Mouse (Mus musculus) stomach, embryonic 16.5 days (tissue): ENCODE results near the gene Adamts12. TPM values are rescaled to one million over a fixed set of nuclear protein-coding genes. Genes with fewer than 3 reads are reported as not detected.

ENCODE experiments used
- ATAC-seq: fragments of 200-750 bp; cut with Nextera tagmentation; 2 replicates; pipeline ENCODE4 v1.8.0; 2017; ENCODE audit warnings: moderate number of reproducible peaks, moderate TSS enrichment; ENCODE audit not compliant: insufficient read depth, low FRiP score
- H3K27ac ChIP-seq: fragments of 300-500 bp; sonication (generic); 2 replicates; pipeline ENCODE4 v1.5.1; 2014; ENCODE audit warnings: low read length
- H3K27me3 ChIP-seq: fragments of 300-500 bp; sonication (generic); 2 replicates; pipeline ENCODE4 v1.6.1; 2014; ENCODE audit warnings: low read length, control low read depth, mixed read lengths; ENCODE audit not compliant: control insufficient read depth, insufficient read depth
- H3K36me3 ChIP-seq: fragments of 300-500 bp; sonication (generic); 2 replicates; pipeline ENCODE4 v1.6.1; 2014; ENCODE audit warnings: low read length; ENCODE audit not compliant: control insufficient read depth, insufficient read depth
- H3K4me1 ChIP-seq: fragments of 300-500 bp; sonication (generic); 2 replicates; pipeline ENCODE4 v1.6.1; 2014; ENCODE audit warnings: low read length, control low read depth, mixed read lengths; ENCODE audit not compliant: control insufficient read depth, insufficient read depth
- H3K4me2 ChIP-seq: fragments of 300-500 bp; sonication (generic); 2 replicates; pipeline ENCODE4 v1.6.1; 2014; ENCODE audit warnings: low read depth, low read length, mixed read lengths
- H3K4me3 ChIP-seq: fragments of 300-500 bp; sonication (generic); replicated peaks from 2 replicates; pipeline ENCODE4 v1.5.1; 2014; ENCODE audit warnings: mild to moderate bottlenecking, low read length
- H3K9ac ChIP-seq: fragments of 300-500 bp; sonication (generic); 2 replicates; pipeline ENCODE4 v1.6.1; 2014; ENCODE audit warnings: low read length
- H3K9me3 ChIP-seq: fragments of 300-500 bp; sonication (generic); replicated peaks from 2 replicates; pipeline ENCODE4 v1.6.1; 2016; ENCODE audit warnings: low read length, control low read depth; ENCODE audit not compliant: control insufficient read depth
- WGBS: fragments of 180-500 bp; shearing (Covaris S2); extraction: QIAGEN DNeasy Blood & Tissue Kit; methylation state at CpG from one replicate; pipeline ENCODE4 v1.1.7; 2014; 5-methylcytosine and 5-hydroxymethylcytosine counted together
- polyA plus RNA-seq: library from polyadenylated mRNA; unstranded; fragments of >200 nt; fragmentation: Nextera tagmentation; extraction: Ambion mirVana; gene quantifications from 2 replicates; pipeline ENCODE4 v1.2.1, GENCODE M21; 2015

Adamts12 gene
- polyA plus RNA-seq, 1 experiment from 2014 or later, result 2.8 TPM

DNA sequence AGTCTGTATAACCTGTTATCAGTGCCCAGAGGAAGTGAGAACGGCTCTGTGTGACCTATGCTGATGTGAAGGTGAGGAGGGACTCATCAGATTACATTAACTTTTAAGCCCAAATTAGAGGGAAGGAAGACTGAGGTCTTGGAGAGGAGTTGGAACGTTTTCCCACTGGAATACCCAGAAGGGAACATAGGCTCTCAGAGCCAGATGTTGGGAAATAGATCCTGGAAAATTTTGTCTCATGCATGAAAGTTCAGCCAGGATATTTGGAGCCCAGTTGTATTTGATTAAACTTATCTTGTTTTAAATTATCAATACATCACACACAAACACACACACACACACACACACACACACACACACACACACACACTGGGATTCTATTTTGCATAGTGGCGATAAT lies 140.3 kb downstream of the Adamts12 start:
- Histone ChIP-seq H3K27me3 (no peaks in the 10 kb centered on the region), H3K9me3 (no peaks in the 10 kb centered on the region)
- WGBS, result 67% methylated on average over 3 of the region's 3 CpGs

DNA sequence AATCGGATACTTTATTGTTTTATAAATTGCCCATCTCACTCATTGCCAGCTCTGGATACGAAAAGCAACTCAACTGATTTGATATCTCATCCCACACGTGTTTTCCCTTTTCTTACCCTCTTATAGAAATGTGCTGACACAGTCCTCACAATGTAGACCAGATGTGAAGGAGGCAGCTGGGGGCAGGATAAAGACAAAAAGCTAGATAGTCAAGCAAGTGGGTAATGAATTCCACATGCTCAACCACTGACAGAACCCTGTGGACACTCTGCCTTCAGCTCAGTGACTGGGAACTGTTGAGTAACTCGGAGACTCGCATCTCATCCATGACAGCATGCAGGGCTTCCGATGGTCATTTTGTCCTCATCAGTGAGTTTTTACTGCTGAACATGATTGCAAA lies 146.4 kb downstream of the Adamts12 start:
- 80% methylated on average over 6 of the region's 6 CpGs for whole genome bisulfite sequencing
- no peaks in the 10 kb centered on the region for H3K4me1 ChIP-seq
- H3K27me3 ChIP-seq, result no peaks in the 10 kb centered on the region
- H3K9me3 ChIP-seq, result no peaks in the 10 kb centered on the region
- H3K27ac ChIP-seq, result no peak overlapping the region
- no peak overlapping the region for H3K4me3 ChIP-seq
- H3K9ac ChIP-seq, result no peak overlapping the region
- ATAC-seq, result no peak
- H3K4me2 ChIP-seq, result no peak overlapping the region
- no peaks in the 10 kb centered on the region for H3K36me3 ChIP-seq

More for the DNA sequence above, 140.3 kb downstream of the Adamts12 start:
- Histone ChIP-seq H3K27ac (no peak overlapping the region), H3K4me1 (no peaks in the 10 kb centered on the region), H3K9ac (no peak overlapping the region), H3K4me3 (no peak overlapping the region), H3K4me2 (no peak overlapping the region), H3K36me3 (no peaks in the 10 kb centered on the region)
- no peak for ATAC-seq

DNA sequence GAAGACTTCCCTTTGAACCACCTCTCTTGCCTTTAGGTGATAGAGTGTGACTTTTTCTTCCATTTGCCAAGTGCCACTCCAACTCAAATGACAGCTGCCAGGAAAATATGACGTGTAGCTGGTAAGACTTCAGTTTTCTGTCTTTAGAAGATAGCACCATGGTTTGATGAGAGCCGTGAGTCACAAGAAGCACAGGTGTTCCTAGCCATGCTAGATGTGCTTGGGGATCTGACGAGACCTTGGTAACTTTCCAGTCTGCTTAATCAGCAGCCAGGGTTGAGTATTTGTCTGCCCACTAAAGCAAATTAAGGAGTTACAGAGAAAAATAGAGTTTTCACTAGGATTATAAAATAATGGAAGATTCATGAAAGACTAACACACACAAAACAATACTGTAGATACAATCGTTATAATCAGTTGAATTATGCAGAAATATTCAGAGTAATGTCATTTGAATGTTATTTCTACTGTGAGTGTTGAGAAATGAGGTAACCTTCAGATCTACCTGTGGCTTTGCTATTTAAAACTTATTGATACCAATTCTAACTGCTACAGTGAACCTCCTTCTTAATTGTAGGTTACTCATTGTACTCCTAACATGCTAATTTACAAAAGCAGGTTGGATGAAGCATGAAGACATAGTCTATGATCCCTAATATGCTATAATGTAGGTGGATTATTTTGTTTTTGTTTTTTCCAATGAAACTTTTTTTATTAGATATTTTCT lies 169.5 kb downstream of the Adamts12 start:
- no peaks in the 10 kb centered on the region for H3K27me3 ChIP-seq
- H3K9me3 ChIP-seq, result no peaks in the 10 kb centered on the region
- H3K27ac ChIP-seq, result no peak overlapping the region
- H3K4me1 ChIP-seq, result no peaks in the 10 kb centered on the region
- no peak for ATAC-seq
- H3K9ac ChIP-seq, result no peak overlapping the region
- no peak overlapping the region for H3K4me3 ChIP-seq
- H3K4me2 ChIP-seq, result no peak overlapping the region
- 82% methylated on average over 4 of the region's 4 CpGs for WGBS
- no peaks in the 10 kb centered on the region for H3K36me3 ChIP-seq

DNA sequence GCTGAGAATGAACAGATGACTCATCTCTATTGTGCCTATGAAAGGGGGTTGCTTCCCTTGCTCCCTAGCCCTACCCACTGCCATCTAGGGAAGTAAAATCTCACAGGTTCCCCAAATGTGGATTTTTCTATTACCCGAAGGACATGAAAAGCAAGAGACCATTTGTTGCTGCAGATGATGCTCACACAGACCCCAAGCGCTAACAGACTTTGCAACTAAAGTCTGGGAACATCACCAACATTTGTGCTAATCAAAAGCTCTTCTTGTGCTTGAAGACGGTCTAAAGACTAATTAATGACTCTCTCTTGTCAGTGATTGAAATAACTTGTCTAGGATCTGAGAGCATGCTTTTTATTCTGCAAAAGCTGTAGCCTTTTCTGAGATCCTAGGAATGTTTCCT lies 175.8 kb downstream of the Adamts12 start:
- no peaks in the 10 kb centered on the region for H3K4me1 ChIP-seq
- ATAC-seq, result no peak
- H3K9ac ChIP-seq, result no peak overlapping the region
- H3K27ac ChIP-seq, result no peak overlapping the region
- 73% methylated on average over 3 of the region's 3 CpGs for WGBS
- H3K36me3 ChIP-seq, result no peaks in the 10 kb centered on the region
- H3K27me3 ChIP-seq, result no peaks in the 10 kb centered on the region
- H3K4me2 ChIP-seq, result no peak overlapping the region
- H3K9me3 ChIP-seq, result no peaks in the 10 kb centered on the region
- H3K4me3 ChIP-seq, result no peak overlapping the region

GRCm38 (mm10) chr15:11241288-11241687 lies 176.7 kb downstream of the Adamts12 start:
- no peaks in the 10 kb centered on the region for H3K27me3 ChIP-seq
- H3K4me1 ChIP-seq, result no peaks in the 10 kb centered on the region
- H3K9me3 ChIP-seq, result no peaks in the 10 kb centered on the region
- 62% methylated on average over 2 of the region's 2 CpGs for WGBS
- no peak for ATAC-seq
- H3K4me2 ChIP-seq, result no peak overlapping the region
- H3K36me3 ChIP-seq, result no peaks in the 10 kb centered on the region
- no peak overlapping the region for H3K9ac ChIP-seq
- H3K4me3 ChIP-seq, result no peak overlapping the region
- no peak overlapping the region for H3K27ac ChIP-seq

DNA sequence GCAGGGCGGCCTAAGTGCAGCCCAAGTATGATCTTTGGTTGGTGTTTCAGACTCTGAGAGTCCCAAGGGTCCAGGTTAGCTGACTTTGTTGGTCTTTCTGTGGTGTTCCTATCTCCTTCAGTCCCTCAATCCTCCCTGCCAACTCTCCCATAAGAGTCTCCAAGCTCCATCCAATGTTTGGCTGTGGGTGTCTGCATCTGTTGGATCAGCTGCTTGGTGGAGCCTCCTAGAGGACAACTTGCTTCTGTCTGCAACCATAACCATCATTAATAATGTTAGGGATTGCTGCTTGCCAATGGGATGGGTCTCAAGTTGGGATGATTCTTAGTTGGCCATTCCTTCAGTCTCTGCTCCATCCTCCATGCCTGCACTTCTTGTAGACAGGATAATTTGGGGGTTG lies 181.8 kb downstream of the Adamts12 start:
- Histone ChIP-seq H3K27ac (no peak overlapping the region), H3K4me3 (no peak overlapping the region), H3K36me3 (no peaks in the 10 kb centered on the region), H3K4me2 (no peak overlapping the region), H3K9me3 (no peaks in the 10 kb centered on the region), H3K9ac (no peak overlapping the region), H3K4me1 (no peaks in the 10 kb centered on the region), H3K27me3 (no peaks in the 10 kb centered on the region)
- WGBS, result 79% methylated on average over 1 of the region's 1 CpGs
- no peak for ATAC-seq

- no peaks in the 10 kb centered on the region for H3K4me1 ChIP-seq
- H3K9me3 ChIP-seq, result no peaks in the 10 kb centered on the region
- no peak overlapping the region for H3K9ac ChIP-seq
- H3K4me3 ChIP-seq, result no peak overlapping the region
- no peak for ATAC-seq
- H3K4me2 ChIP-seq, result no peak overlapping the region
- 80% methylated on average over 6 of the region's 6 CpGs for WGBS
- H3K27ac ChIP-seq, result no peak overlapping the region
- no peaks in the 10 kb centered on the region for H3K27me3 ChIP-seq
- no peaks in the 10 kb centered on the region for H3K36me3 ChIP-seq
These were observed 214.9 kb downstream of the Adamts12 start for GRCm38 (mm10) chr15:11279273-11280080.

DNA sequence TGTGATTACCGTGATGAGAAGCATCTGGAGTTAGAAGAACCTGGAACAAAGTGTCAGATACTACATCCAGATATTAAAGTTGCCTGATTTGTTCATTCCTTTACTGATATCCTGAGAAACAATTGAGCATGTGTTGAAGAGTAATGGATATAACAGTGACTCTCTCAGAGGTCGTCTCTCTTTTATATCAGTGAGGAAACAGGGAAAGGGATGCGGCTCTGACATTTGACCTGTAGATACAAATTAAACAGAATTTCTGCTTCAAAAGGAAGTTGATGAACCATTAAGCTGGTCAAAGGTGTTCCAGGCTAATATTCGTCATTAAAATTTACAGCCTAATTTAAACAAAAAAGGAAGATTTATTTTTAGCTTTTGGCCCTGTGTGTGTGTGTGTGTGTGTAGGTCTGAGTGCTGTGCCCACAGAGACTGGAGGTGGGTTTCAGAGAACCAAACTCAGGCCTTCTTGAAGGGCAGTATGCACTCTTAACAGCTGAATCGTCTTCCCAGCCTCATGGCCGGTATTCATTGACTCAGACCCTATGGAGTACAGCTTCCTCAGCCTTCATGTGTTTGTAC lies 216.2 kb downstream of the Adamts12 start:
- Histone ChIP-seq H3K4me1 (no peaks in the 10 kb centered on the region), H3K36me3 (no peaks in the 10 kb centered on the region), H3K27ac (no peak overlapping the region), H3K9ac (no peak overlapping the region), H3K4me2 (no peak overlapping the region), H3K4me3 (no peak overlapping the region), H3K9me3 (no peaks in the 10 kb centered on the region), H3K27me3 (no peaks in the 10 kb centered on the region)
- ATAC-seq, result no peak
- WGBS, result 50% methylated on average over 6 of the region's 6 CpGs

- Histone ChIP-seq H3K9me3 (no peaks in the 10 kb centered on the region), H3K4me2 (no peak overlapping the region), H3K27ac (no peak overlapping the region), H3K4me1 (no peaks in the 10 kb centered on the region), H3K4me3 (no peak overlapping the region), H3K36me3 (no peaks in the 10 kb centered on the region), H3K27me3 (no peaks in the 10 kb centered on the region), H3K9ac (no peak overlapping the region)
- no peak for ATAC-seq
These were observed 218.6 kb downstream of the Adamts12 start for GRCm38 (mm10) chr15:11283171-11283570.
